Mouse (Mus musculus) cortical plate, adult 2 months (tissue): Measurements from ENCODE around the gene Cldn22.

Source experiments
- CTCF ChIP-seq: fragments of 200-500 bp; IDR thresholded peaks from 2 replicates; pipeline ENCODE4 v1.5.1; 2011; ENCODE audit warnings: mild to moderate bottlenecking, control low read depth, low read length; ENCODE audit not compliant: insufficient read depth; ENCODE audit errors: extremely low read depth
- POLR2A ChIP-seq: fragments of 200-500 bp; IDR thresholded peaks from 2 replicates; pipeline ENCODE4 v1.6.1; 2011; ENCODE audit warnings: mild to moderate bottlenecking, low read length, control low read depth; ENCODE audit not compliant: insufficient read depth; ENCODE audit errors: extremely low read depth

DNA sequence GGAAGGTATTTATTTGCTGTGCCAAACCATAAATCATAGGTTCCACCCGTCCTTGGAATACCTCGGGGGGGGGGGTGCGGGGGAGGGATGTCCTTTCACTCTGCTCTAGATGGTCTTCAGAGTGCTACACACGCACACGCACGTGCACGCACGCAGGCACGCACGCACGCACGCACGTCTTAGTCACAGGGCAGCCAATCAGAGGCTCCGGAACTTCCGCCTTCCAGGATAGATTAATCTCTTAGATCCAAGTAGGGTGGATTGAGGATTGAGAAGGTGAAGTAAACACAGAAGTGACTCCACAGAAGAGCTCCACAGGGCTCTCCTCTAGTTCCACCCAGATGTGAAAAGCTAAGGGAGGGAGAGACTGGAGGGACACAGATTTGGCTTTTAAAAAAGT lies 38.0 kb upstream of the Cldn22 start:
- no peak for TF ChIP-seq POLR2A
- no peak for TF ChIP-seq CTCF
